ENCODE assay signal across 8 mouse cellular contexts in genomic region chr19:21777171-21777731, GRCm38 (mm10). TPM values are rescaled to one million over a fixed set of nuclear protein-coding genes. Genes with fewer than 3 reads are reported as not detected.
DNase-seq lines count a peak whose midpoint lies in the region; ATAC-seq lines count a peak whose summit lies in the region.

No protein-coding gene starts in this region.

- WGBS in heart, embryonic 10.5 days = 20% methylated on average over 20 of the region's 20 CpGs
- WGBS in kidney, embryonic 14.5 days = 24% methylated on average over 20 of the region's 20 CpGs

- H3K36me3 ChIP-seq in heart, embryonic 10.5 days = no peaks in the 10 kb centered on the region
- no peaks in the 10 kb centered on the region for H3K36me3 ChIP-seq in kidney, embryonic 14.5 days (ENCODE audit: control insufficient read depth, insufficient read depth, low read length)

- H3K27me3 ChIP-seq in heart, embryonic 10.5 days (ENCODE audit: insufficient read depth, poor library complexity, severe bottlenecking) = no peaks in the 10 kb centered on the region
- no peaks in the 10 kb centered on the region for H3K27me3 ChIP-seq in kidney, embryonic 14.5 days (ENCODE audit: control insufficient read depth, insufficient read depth, low read length)

- peaks cover 50% of the 10 kb centered on the region for H3K4me1 ChIP-seq in heart, embryonic 10.5 days
- H3K4me1 ChIP-seq in kidney, embryonic 14.5 days (ENCODE audit: control insufficient read depth, insufficient read depth, low read length) = peaks cover 34% of the 10 kb centered on the region

- H3K9ac ChIP-seq in kidney, embryonic 14.5 days (ENCODE audit: low read depth, low read length) = no peak overlapping the region

- peak; percentile 8; the same call in 1 of the 2 replicates for ATAC-seq in kidney, embryonic 14.5 days (ENCODE audit: low FRiP score, low TSS enrichment)

- H3K4me2 ChIP-seq in kidney, embryonic 14.5 days (replicated peaks; ENCODE audit: low read depth, low read length) = peak overlapping the region; percentile 60; the same call in 1 of the 2 replicates

- peak; percentile 88 for DNase-seq in 416B (ENCODE audit: low read depth)
- DNase-seq in R1 (ENCODE audit: low read depth, low spot score) = peak; percentile 59
- peak; percentile 66 for DNase-seq in embryo, embryonic 10.5 days (ENCODE audit: low spot score)
- DNase-seq in heart, embryonic 10.5 days (ENCODE audit: low spot score) = peak; percentile 81
- peak; percentile 67 for DNase-seq in lung, postnatal 25 days (ENCODE audit: low spot score)
- peak; percentile 52 for DNase-seq in skeletal muscle tissue, adult 2 months (ENCODE audit: low read depth, low spot score)
- DNase-seq in layer of hippocampus, adult 9-10 months (ENCODE audit: low spot score) = no peak

- peak overlapping the region; percentile 97 for H3K27ac ChIP-seq in heart, embryonic 10.5 days
- no peak overlapping the region for H3K27ac ChIP-seq in kidney, embryonic 14.5 days (ENCODE audit: low read depth, low read length)

- H3K9me3 ChIP-seq in heart, embryonic 10.5 days = no peaks in the 10 kb centered on the region
- no peaks in the 10 kb centered on the region for H3K9me3 ChIP-seq in kidney, embryonic 14.5 days (ENCODE audit: control insufficient read depth, low read length)

- H3K4me3 ChIP-seq in heart, embryonic 10.5 days = peak overlapping the region; percentile 95
- no peak overlapping the region for H3K4me3 ChIP-seq in kidney, embryonic 14.5 days (ENCODE audit: low read length)

RNA-seq across cellular contexts. Expression of gene Cemip2, which starts 0.9 kb away (rescaled TPM):
- polyA plus RNA-seq in heart, embryonic 10.5 days (2016; fragmentation: Nextera tagmentation; extraction: Ambion mirVana) = 63.1 and 110 TPM in 2 replicates
- 16.6 and 26.8 TPM in 2 replicates for polyA plus RNA-seq in kidney, embryonic 14.5 days (2014; fragmentation: Nextera tagmentation; extraction: Ambion mirVana)
